Mouse (Mus musculus): ENCODE measurements at regions not wholly inside any gene's neighbourhood (a gene's known extent, or its start where the extent isn't known, plus 50 kb on each side); places are given as distances from the start of the nearest gene placed in this dataset.

DNA sequence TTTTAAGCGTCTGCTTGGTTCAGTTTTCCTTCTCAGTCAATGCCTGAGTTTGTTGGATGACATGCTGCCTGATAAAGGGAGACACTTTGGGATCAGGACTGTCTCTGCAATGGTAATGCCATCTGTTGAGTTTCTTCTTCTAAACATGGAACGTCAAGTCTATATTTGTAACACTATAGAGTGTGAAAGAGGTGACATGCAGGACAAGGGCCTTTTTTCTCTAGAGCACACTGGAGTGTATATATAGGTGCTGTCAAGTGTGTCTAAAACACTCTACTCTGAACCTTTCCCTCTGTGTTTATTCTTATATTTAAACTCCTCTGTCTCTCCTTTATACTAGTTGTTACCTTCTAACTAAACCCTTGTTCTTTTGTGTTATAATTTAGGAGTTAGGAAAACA lies 299.6 kb downstream of the Epha7 start:
- 81% methylated on average over 2 of the region's 2 CpGs for WGBS
- Histone ChIP-seq H3K9me3 (no peaks in the 10 kb centered on the region), H3K4me1 (replicated peaks) (no peaks in the 10 kb centered on the region), H3K36me3 (no peaks in the 10 kb centered on the region), H3K4me3 (no peak overlapping the region), H3K27ac (no peak overlapping the region), H3K27me3 (ENCODE audit: insufficient read depth, poor library complexity, severe bottlenecking) (no peaks in the 10 kb centered on the region; the same call in 1 of the 2 replicates)
- no peak for DNase-seq (ENCODE audit: low spot score)

DNA sequence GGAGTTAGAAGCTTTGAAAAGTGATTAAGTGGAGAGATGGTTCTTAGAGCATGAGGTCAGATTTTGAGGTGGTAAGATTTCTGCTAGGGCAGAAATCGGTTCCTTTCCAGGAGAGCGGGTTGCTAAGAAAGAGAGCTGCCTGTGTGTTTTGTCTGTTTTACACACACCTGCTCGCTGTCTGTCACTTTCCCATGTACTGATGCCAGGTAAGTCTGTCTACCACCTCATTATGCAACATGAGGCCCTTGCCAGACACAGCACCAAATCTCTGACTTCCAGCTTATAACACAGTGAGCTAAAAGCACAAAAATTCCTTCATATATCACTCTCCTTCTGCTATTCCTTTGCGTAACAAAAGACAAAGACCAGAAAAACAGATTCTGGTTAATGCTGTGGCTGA lies 304.1 kb downstream of the Epha7 start:
- H3K27me3 ChIP-seq (ENCODE audit: insufficient read depth, poor library complexity, severe bottlenecking): no peaks in the 10 kb centered on the region; the same call in 1 of the 2 replicates

DNA sequence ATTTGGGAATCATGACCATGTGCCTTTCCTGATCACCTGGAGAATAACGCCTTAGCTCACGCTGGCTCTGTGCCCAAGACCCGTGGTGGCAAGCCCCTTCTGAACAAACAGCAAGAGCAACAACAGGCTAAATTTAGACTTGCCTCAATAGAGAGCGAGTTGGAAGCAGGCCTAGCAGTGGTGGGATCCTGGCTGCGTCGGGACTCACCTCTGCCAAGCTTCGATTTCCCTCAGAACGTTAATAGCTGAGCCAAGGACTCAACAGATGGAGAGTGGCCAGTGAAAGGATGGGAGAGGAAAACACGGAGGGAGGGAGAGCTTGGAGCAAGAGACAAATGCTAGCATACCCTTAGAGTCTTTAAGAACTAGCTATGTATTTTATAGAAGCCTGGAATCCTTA lies 305.0 kb downstream of the Epha7 start:
- Histone ChIP-seq H3K9me3 (no peaks in the 10 kb centered on the region), H3K27ac (no peak overlapping the region), H3K4me1 (replicated peaks) (peaks cover 15% of the 10 kb centered on the region), H3K4me3 (no peak overlapping the region), H3K36me3 (no peaks in the 10 kb centered on the region), H3K27me3 (ENCODE audit: insufficient read depth, poor library complexity, severe bottlenecking) (no peaks in the 10 kb centered on the region; the same call in 1 of the 2 replicates)
- WGBS: 80% methylated on average over 9 of the region's 9 CpGs
- no peak for DNase-seq (ENCODE audit: low spot score)

More for the DNA sequence above, 304.1 kb downstream of the Epha7 start:
- Histone ChIP-seq H3K4me1 (replicated peaks) (peaks cover 15% of the 10 kb centered on the region), H3K9me3 (no peaks in the 10 kb centered on the region), H3K4me3 (no peak overlapping the region), H3K36me3 (no peaks in the 10 kb centered on the region), H3K27ac (no peak overlapping the region)
- 92% methylated on average over 4 of the region's 4 CpGs for WGBS
- no peak for DNase-seq (ENCODE audit: low spot score)

DNA sequence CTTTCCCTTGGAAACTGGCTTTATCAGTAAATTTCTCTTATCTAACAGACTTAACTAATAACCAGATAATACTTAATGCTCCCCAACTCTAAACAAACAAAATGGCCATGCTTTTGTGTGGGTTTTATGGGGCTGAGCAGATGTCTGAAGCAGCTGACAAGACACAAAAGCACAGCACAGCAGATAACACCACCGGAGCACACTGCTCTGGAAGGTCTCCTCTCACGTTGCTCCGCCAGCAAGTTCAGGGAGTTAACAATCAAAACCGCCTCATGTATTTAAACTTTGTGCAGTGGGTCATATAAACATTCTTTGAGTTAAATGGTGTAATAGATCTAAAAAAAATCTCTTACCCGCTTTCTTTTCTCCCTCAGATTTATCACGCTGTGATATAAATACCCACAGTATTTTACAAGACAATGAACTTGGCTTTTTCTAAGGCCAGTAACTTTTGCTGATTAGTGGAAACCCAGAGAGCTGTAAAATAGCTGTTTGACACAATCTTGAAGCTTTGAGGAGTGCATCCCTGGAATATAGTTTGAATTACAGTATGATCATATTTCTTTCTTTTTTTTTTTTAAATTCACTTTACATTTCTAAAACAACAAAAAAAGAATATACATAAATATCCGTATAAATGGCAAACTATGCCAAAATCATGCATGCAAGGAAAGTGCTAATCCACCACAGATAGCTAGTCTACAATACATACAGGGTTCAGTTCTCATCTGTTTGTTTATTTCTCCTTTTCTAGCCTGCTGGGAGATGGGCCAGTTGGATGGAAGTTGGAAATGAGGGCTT lies 305.9 kb downstream of the Epha7 start:
- 45% methylated on average over 7 of the region's 7 CpGs for WGBS
- H3K36me3 ChIP-seq: no peaks in the 10 kb centered on the region
- H3K27ac ChIP-seq: no peak overlapping the region; the same call in 1 of the 2 replicates
- H3K9me3 ChIP-seq: no peaks in the 10 kb centered on the region
- no peak for DNase-seq (ENCODE audit: low spot score)
- peaks cover 15% of the 10 kb centered on the region for H3K4me1 ChIP-seq (replicated peaks)
- no peaks in the 10 kb centered on the region; the same call in 1 of the 2 replicates for H3K27me3 ChIP-seq (ENCODE audit: insufficient read depth, poor library complexity, severe bottlenecking)
- no peak overlapping the region for H3K4me3 ChIP-seq

GRCm38 (mm10) chr4:29119480-29120153 lies 306.7 kb downstream of the Epha7 start:
- DNase-seq (ENCODE audit: low spot score): peak; percentile 15
- Histone ChIP-seq H3K27me3 (ENCODE audit: insufficient read depth, poor library complexity, severe bottlenecking) (no peaks in the 10 kb centered on the region; the same call in 1 of the 2 replicates), H3K4me3 (no peak overlapping the region), H3K9me3 (no peaks in the 10 kb centered on the region), H3K4me1 (replicated peaks) (peaks cover 15% of the 10 kb centered on the region), H3K36me3 (no peaks in the 10 kb centered on the region), H3K27ac (peak overlapping the region; percentile 63; the same call in 1 of the 2 replicates)
- 43% methylated on average over 9 of the region's 9 CpGs for WGBS

DNA sequence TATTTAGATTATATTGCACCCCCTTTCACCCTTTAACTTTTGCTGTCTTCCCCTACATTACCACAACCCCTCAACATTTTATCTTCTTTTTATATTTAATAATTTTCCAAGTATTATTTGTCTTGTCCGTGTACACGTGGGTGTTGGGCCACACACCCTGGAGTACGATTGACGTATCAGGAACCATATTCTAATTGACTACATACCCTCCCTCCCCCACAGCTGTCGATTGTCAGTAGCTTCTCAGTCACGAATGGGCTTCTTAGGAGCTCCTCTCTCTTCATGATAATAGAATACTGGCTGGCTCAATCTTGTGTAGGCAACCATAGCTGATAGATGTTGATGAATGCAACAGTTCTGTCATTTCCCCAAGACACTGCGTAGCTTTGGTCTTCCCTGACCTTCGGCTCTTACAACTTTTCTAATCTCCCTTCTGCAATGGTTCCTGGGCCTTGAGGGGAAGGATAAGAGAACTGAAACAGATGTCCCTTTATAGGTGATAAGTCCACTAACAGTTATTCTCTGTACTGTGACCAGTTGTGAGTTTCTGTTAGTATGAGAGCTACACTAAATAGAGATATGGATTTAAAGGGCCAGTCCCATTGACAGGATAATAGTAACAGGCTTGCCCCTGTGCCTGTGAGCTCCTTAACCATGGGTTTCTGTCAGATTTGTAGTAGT lies 310.9 kb downstream of the Epha7 start:
- Histone ChIP-seq H3K4me1 (replicated peaks) (peaks cover 11% of the 10 kb centered on the region), H3K9me3 (no peaks in the 10 kb centered on the region), H3K27me3 (ENCODE audit: insufficient read depth, poor library complexity, severe bottlenecking) (no peaks in the 10 kb centered on the region), H3K4me3 (no peak overlapping the region), H3K36me3 (no peaks in the 10 kb centered on the region), H3K27ac (no peak overlapping the region)
- DNase-seq (ENCODE audit: low spot score): no peak
- 92% methylated on average over 8 of the region's 8 CpGs for WGBS

DNA sequence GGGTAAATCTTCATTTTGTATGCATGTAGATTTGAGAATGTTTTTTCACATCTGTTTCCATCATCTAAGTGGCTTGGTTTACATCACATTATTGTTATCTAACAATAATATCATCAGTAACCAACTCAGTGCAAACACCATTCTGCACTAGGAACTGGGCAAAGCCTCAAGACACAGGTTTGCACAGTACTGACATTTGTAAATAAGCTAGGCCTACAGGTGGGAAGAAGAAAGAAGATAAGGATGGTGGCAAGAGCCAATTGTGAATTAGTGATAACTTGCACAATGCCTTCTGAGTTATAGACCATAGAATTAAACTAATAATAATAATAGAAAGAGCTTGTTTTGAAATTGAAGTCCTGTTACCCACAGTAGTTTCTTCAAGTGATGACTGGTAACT lies 317.6 kb downstream of the Epha7 start:
- H3K4me1 ChIP-seq (replicated peaks): peaks cover 2% of the 10 kb centered on the region
- no peak for DNase-seq (ENCODE audit: low spot score)
- no peak overlapping the region for H3K27ac ChIP-seq
- H3K9me3 ChIP-seq: no peaks in the 10 kb centered on the region
- H3K36me3 ChIP-seq: no peaks in the 10 kb centered on the region
- no peak overlapping the region for H3K4me3 ChIP-seq
- H3K27me3 ChIP-seq (ENCODE audit: insufficient read depth, poor library complexity, severe bottlenecking): no peaks in the 10 kb centered on the region

GRCm38 (mm10) chr4:29133404-29134307 lies 320.7 kb downstream of the Epha7 start:
- H3K27me3 ChIP-seq (ENCODE audit: insufficient read depth, poor library complexity, severe bottlenecking): no peaks in the 10 kb centered on the region
- no peak overlapping the region for H3K27ac ChIP-seq
- 80% methylated on average over 21 of the region's 21 CpGs for WGBS
- H3K36me3 ChIP-seq: no peaks in the 10 kb centered on the region
- H3K4me3 ChIP-seq: no peak overlapping the region
- no peaks in the 10 kb centered on the region for H3K9me3 ChIP-seq
- H3K4me1 ChIP-seq (replicated peaks): peaks cover 8% of the 10 kb centered on the region
- no peak for DNase-seq (ENCODE audit: low spot score)

- no peak for DNase-seq (ENCODE audit: low spot score)
- Histone ChIP-seq H3K4me1 (replicated peaks) (peaks cover 8% of the 10 kb centered on the region), H3K27ac (no peak overlapping the region), H3K9me3 (no peaks in the 10 kb centered on the region), H3K27me3 (ENCODE audit: insufficient read depth, poor library complexity, severe bottlenecking) (no peaks in the 10 kb centered on the region), H3K4me3 (no peak overlapping the region), H3K36me3 (no peaks in the 10 kb centered on the region)
- 13% methylated on average over 5 of the region's 5 CpGs for WGBS
These were observed 322.9 kb downstream of the Epha7 start for GRCm38 (mm10) chr4:29135685-29136385.

- no peaks in the 10 kb centered on the region for H3K36me3 ChIP-seq
- H3K9me3 ChIP-seq: no peaks in the 10 kb centered on the region
- WGBS: 86% methylated on average over 8 of the region's 8 CpGs
- H3K4me1 ChIP-seq (replicated peaks): peaks cover 8% of the 10 kb centered on the region
- no peaks in the 10 kb centered on the region for H3K27me3 ChIP-seq (ENCODE audit: insufficient read depth, poor library complexity, severe bottlenecking)
- no peak overlapping the region for H3K27ac ChIP-seq
- H3K4me3 ChIP-seq: no peak overlapping the region
- no peak for DNase-seq (ENCODE audit: low spot score)
These were observed 325.9 kb downstream of the Epha7 start for GRCm38 (mm10) chr4:29138771-29139301.

DNA sequence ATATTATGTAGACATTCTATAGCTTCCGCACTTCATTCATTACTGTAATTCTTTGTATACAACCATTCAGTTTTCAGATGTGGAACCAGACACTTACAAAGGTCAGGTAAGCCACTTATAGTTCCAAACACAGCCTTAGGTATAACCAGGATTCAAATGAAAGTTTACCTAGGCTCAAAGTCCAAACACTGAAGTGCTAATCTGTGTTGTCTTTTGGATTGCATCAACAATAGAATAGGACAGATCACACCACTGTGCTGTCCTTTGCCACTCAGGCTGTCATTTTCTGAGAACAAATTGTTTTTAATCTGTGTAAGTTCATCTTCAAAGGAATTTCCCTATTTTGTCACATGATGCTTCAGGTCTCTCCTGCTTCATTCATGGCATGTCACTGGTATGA lies 330.5 kb downstream of the Epha7 start:
- Histone ChIP-seq H3K27ac (no peak overlapping the region), H3K4me3 (no peak overlapping the region), H3K27me3 (ENCODE audit: insufficient read depth, poor library complexity, severe bottlenecking) (no peaks in the 10 kb centered on the region), H3K4me1 (replicated peaks) (no peaks in the 10 kb centered on the region), H3K36me3 (no peaks in the 10 kb centered on the region), H3K9me3 (no peaks in the 10 kb centered on the region)
- no peak for DNase-seq (ENCODE audit: low spot score)
- 98% methylated on average over 1 of the region's 1 CpGs for WGBS

- Histone ChIP-seq H3K36me3 (no peaks in the 10 kb centered on the region), H3K4me3 (no peak overlapping the region), H3K4me1 (replicated peaks) (no peaks in the 10 kb centered on the region), H3K27me3 (ENCODE audit: insufficient read depth, poor library complexity, severe bottlenecking) (no peaks in the 10 kb centered on the region), H3K27ac (no peak overlapping the region), H3K9me3 (no peaks in the 10 kb centered on the region)
- WGBS: 91% methylated on average over 4 of the region's 4 CpGs
- DNase-seq (ENCODE audit: low spot score): no peak
These were observed 332.3 kb downstream of the Epha7 start for GRCm38 (mm10) chr4:29145242-29145641.
